Mouse (Mus musculus): Measurements from ENCODE around the gene Slc38a8. TPM values are rescaled to one million over a fixed set of nuclear protein-coding genes. Genes with fewer than 3 reads are reported as not detected.

The Slc38a8 gene
- polyA plus RNA-seq, 1 experiment from 2014 or later: not detected

- DNase-seq (ENCODE audit: low spot score): no peak
- H3K4me2 ChIP-seq (replicated peaks; ENCODE audit: low read depth): no peak overlapping the region
- peaks cover 5% of the 10 kb centered on the region; the same call in 1 of the 2 replicates for H3K36me3 ChIP-seq (ENCODE audit: control insufficient read depth, insufficient read depth, low read length)
- no peak for TF ChIP-seq CTCF (IDR thresholded peaks at IDR 0.05; ENCODE audit: low read depth)
- TF ChIP-seq EP300 (optimal IDR thresholded peaks at IDR 0.05): no peak
- H3K27me3 ChIP-seq (ENCODE audit: control insufficient read depth, insufficient read depth, low read length): peaks cover 3% of the 10 kb centered on the region; the same call in 1 of the 2 replicates
- H3K4me3 ChIP-seq (ENCODE audit: low read depth, low read length): no peak overlapping the region
- H3K9ac ChIP-seq (ENCODE audit: low read length): no peak overlapping the region
- no peak overlapping the region for H3K27ac ChIP-seq (replicated peaks)
- H3K9me3 ChIP-seq (ENCODE audit: control insufficient read depth, low read length): no peaks in the 10 kb centered on the region
- ATAC-seq (ENCODE audit: low FRiP score, low TSS enrichment): no peak
- H3K4me1 ChIP-seq (replicated peaks; ENCODE audit: control insufficient read depth, insufficient read depth): no peaks in the 10 kb centered on the region
- 6% methylated on average over 16 of the region's 17 CpGs for whole genome bisulfite sequencing
These were observed 53.7 kb downstream of the Slc38a8 start for GRCm38 (mm10) chr8:119447781-119448170.

- H3K4me1 ChIP-seq (replicated peaks; ENCODE audit: control insufficient read depth, insufficient read depth): no peaks in the 10 kb centered on the region
- H3K9me3 ChIP-seq (ENCODE audit: control insufficient read depth, low read length): no peaks in the 10 kb centered on the region
- peaks cover 5% of the 10 kb centered on the region; the same call in 1 of the 2 replicates for H3K36me3 ChIP-seq (ENCODE audit: control insufficient read depth, insufficient read depth, low read length)
- H3K27me3 ChIP-seq (ENCODE audit: control insufficient read depth, insufficient read depth, low read length): peaks cover 3% of the 10 kb centered on the region; the same call in 1 of the 2 replicates
- no peak; the same call in 1 of the 2 replicates for ATAC-seq (ENCODE audit: low FRiP score, low TSS enrichment)
- WGBS: 2% methylated on average over 39 of the region's 80 CpGs
- peak overlapping the region; percentile 53 for H3K4me3 ChIP-seq (ENCODE audit: low read depth, low read length)
- peak overlapping the region; percentile 98 for H3K4me2 ChIP-seq (replicated peaks; ENCODE audit: low read depth)
- TF ChIP-seq CTCF (IDR thresholded peaks at IDR 0.05; ENCODE audit: low read depth) (no peak), EP300 (optimal IDR thresholded peaks at IDR 0.05) (no peak)
- H3K9ac ChIP-seq (ENCODE audit: low read length): peak overlapping the region; percentile 57
- DNase-seq (ENCODE audit: low spot score): no peak
- no peak overlapping the region for H3K27ac ChIP-seq (replicated peaks)
These were observed 54.3 kb downstream of the Slc38a8 start for GRCm38 (mm10) chr8:119446990-119447780.

- ATAC-seq (ENCODE audit: low FRiP score, low TSS enrichment) (peak; percentile 42), DNase-seq (ENCODE audit: low spot score) (peak; percentile 88)
- peaks cover 3% of the 10 kb centered on the region; the same call in 1 of the 2 replicates for H3K27me3 ChIP-seq (ENCODE audit: control insufficient read depth, insufficient read depth, low read length)
- peak within 1 kb of the TSS; percentile 57 for H3K9ac ChIP-seq (ENCODE audit: low read length)
- no peaks in the 10 kb centered on the region for H3K9me3 ChIP-seq (ENCODE audit: control insufficient read depth, low read length)
- peak within 1 kb of the TSS; percentile 53 for H3K4me3 ChIP-seq (ENCODE audit: low read depth, low read length)
- peaks cover 5% of the 10 kb centered on the region; the same call in 1 of the 2 replicates for H3K36me3 ChIP-seq (ENCODE audit: control insufficient read depth, insufficient read depth, low read length)
- TF ChIP-seq EP300 (optimal IDR thresholded peaks at IDR 0.05) (no peak), CTCF (IDR thresholded peaks at IDR 0.05; ENCODE audit: low read depth) (peak; percentile 82)
- WGBS: 1% methylated on average over 37 of the region's 52 CpGs
- no peaks in the 10 kb centered on the region for H3K4me1 ChIP-seq (replicated peaks; ENCODE audit: control insufficient read depth, insufficient read depth)
- H3K27ac ChIP-seq (replicated peaks): no peak within 1 kb of the TSS
- peak within 1 kb of the TSS; percentile 98 for H3K4me2 ChIP-seq (replicated peaks; ENCODE audit: low read depth)
These were observed 55.1 kb downstream of the Slc38a8 start, which contains the start of gene Necab2 for GRCm38 (mm10) chr8:119446211-119446989. Gene Necab2, plus strand, starts transcription at chr8:119446719.

GRCm38 (mm10) chr8:119442970-119443369, 58.5 kb downstream of the Slc38a8 start:
- no peak for TF ChIP-seq CTCF (IDR thresholded peaks at IDR 0.05; ENCODE audit: low read depth)
- TF ChIP-seq EP300 (optimal IDR thresholded peaks at IDR 0.05): no peak
- Histone ChIP-seq H3K9ac (ENCODE audit: low read length) (no peak overlapping the region), H3K27me3 (ENCODE audit: control insufficient read depth, insufficient read depth, low read length) (peaks cover under 1% of the 10 kb centered on the region; the same call in 1 of the 2 replicates), H3K36me3 (ENCODE audit: control insufficient read depth, insufficient read depth, low read length) (peaks cover 5% of the 10 kb centered on the region; the same call in 1 of the 2 replicates), H3K9me3 (ENCODE audit: control insufficient read depth, low read length) (no peaks in the 10 kb centered on the region), H3K4me2 (replicated peaks; ENCODE audit: low read depth) (no peak overlapping the region), H3K4me1 (replicated peaks; ENCODE audit: control insufficient read depth, insufficient read depth) (0 out of 2 replicates have a peak, but pooled peaks cover 4% of the 10 kb centered on the region), H3K4me3 (ENCODE audit: low read depth, low read length) (no peak overlapping the region), H3K27ac (replicated peaks) (no peak overlapping the region)
- no peak for ATAC-seq (ENCODE audit: low FRiP score, low TSS enrichment)
- DNase-seq (ENCODE audit: low spot score): no peak
- WGBS: 98% methylated on average over 8 of the region's 8 CpGs

GRCm38 (mm10) chr8:119442013-119442412, 59.5 kb downstream of the Slc38a8 start:
- 0 out of 2 replicates have a peak, but pooled peaks cover 4% of the 10 kb centered on the region for H3K4me1 ChIP-seq (replicated peaks; ENCODE audit: control insufficient read depth, insufficient read depth)
- H3K36me3 ChIP-seq (ENCODE audit: control insufficient read depth, insufficient read depth, low read length): peaks cover 5% of the 10 kb centered on the region; the same call in 1 of the 2 replicates
- H3K4me3 ChIP-seq (ENCODE audit: low read depth, low read length): no peak overlapping the region
- TF ChIP-seq CTCF (IDR thresholded peaks at IDR 0.05; ENCODE audit: low read depth): no peak
- TF ChIP-seq EP300 (optimal IDR thresholded peaks at IDR 0.05): no peak
- H3K27me3 ChIP-seq (ENCODE audit: control insufficient read depth, insufficient read depth, low read length): no peaks in the 10 kb centered on the region
- H3K9me3 ChIP-seq (ENCODE audit: control insufficient read depth, low read length): no peaks in the 10 kb centered on the region
- no peak overlapping the region for H3K27ac ChIP-seq (replicated peaks)
- WGBS: 61% methylated on average over 5 of the region's 5 CpGs
- ATAC-seq (ENCODE audit: low FRiP score, low TSS enrichment) (no peak), DNase-seq (ENCODE audit: low spot score) (no peak)
- H3K9ac ChIP-seq (ENCODE audit: low read length): no peak overlapping the region
- H3K4me2 ChIP-seq (replicated peaks; ENCODE audit: low read depth): no peak overlapping the region

Data from stomach, postnatal 0 days (tissue).